Mouse (Mus musculus) thymus, postnatal 14 days (tissue): ENCODE data around the gene Olfr364-ps1.

Source experiments
- DNase-seq: peaks from one replicate; pipeline ENCODE4 v3.0.0; 2021

Olfr364-ps1 gene

DNA sequence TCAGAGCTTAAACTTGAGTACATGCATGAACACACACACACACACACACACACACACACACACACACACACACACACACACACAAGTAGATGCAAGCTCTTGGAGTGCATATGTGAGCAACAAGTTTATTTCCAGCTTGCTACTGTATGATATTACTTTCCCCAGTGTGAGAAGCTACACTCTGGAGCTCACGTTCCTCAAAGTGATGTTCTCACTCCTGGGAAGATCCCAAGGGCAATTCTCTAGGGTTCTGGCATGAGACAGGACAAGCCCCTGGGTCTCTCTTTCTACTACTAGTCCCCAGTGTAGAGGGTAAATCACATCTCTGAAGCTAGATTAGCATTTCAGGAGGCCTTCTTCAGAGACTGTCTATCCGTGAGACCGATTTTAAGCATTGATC, at the start of gene Olfr364-ps1:
Gene Olfr364-ps1 (plus strand): TSS at position 301 of the 400 bp plus-strand sequence.
- no peak for DNase-seq

DNA sequence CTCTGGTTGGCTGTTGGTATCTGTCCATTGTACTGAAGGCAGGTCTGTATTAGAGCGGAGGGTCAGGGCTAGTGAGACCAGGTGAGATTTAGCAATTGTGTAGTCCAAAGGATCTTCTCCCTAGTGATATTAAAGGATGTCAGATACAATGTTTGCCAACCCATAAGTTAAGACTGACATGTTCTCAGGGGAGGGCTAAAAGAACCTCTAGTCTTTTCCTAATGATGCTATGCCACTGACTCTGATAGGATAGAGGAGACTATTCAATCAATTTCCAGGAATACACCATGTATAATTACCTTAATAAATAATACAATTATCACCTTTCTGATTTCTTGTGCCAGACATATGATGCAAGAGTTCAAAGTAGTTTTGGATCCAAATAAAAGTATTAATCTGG, 21.3 kb upstream of the Olfr364-ps1 start, which contains the start of gene Olfr362:
Gene Olfr362 (minus strand): TSS at position 101 of the 400 bp plus-strand sequence.
- DNase-seq: no peak

DNA sequence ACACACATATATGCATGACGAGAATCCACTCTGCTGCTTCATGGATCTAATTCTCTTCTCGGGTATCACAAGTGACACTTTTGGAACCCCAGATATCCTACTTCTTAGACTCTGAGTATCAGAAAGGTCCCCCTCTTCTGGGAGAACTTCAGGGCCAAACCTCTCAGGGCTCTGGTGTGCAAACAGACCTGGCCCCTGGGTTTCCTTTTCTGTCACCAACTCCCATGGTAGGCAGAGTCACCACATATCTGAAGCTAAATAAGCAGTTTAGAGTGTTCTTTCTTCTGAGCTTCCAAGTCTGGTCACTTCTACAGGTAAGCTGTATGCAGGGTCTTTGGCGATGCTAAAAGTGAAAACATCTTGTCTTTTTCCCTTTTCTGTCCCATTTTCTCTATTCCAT, 48.8 kb downstream of the Olfr364-ps1 start, which contains the start of gene Olfr365:
Gene Olfr365 (plus strand): TSS at position 301 of the 400 bp plus-strand sequence.
- DNase-seq: no peak
